Mouse (Mus musculus): ENCODE results near the gene Ino80d.

Gene Ino80d

DNA sequence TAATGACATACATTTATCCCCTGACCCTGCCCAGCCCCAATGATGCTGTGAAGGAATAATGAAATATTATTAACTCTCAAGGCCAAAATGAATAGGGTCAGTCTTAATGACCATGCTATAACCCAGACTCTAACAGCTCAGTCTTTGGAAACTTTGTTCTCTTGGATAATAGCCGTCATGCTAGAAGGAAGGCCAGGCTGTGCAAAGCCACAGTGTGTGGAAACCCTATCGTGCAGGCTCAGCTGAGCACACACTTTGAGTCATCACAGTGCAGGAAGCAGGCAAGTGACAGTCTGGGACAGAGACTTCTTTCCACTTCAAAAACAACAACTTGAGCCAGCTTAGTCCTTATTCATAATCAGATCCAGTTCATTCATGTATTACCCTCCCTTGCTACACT, 126.9 kb downstream of the Ino80d start:
- DNase-seq, result no peak

DNA sequence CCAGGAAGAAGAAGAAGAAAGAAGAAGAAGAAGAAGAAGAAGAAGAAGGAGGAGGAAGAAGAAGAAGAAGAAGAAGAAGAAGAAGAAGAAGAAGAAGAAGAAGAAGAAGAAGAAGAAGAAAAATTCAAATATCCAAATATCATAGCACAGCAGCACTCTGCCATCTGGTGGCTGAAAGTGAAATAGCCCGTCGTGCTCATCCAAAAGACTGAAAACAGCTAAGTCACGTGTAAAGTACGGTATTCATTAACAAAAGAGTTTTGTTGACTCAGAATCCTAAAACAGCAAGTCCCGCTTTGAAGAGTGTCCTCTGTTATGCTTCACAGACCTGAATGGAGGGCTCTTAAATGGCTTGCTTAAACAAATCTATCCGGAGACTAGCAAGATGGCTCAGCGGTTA, 128.2 kb downstream of the Ino80d start:
- DNase-seq, result peak; percentile 59 to 62

- peak; percentile 62 to 66 for DNase-seq
Observed at GRCm38 (mm10) chr1:62984566-62984965, 129.9 kb downstream of the Ino80d start.

DNA sequence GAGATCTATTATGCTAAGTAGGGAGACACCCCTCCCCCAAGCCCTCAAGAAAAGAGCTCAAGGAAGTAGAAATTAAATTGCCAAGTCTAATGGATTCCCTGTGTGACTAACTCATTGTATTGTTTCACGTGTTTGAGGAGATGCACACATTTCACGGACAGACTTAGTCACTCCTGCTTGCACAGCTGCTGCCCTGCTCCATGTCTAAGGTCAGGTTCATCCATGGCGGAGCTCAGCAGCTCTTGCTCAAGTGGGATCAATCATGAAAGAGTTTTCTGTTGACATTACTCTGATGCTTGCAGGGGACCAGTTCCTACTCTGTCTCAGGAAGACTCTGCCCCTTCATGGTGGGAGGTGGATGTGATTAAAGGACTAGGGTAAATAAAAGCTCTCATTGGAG, 137.7 kb downstream of the Ino80d start:
- no peak for DNase-seq

DNA sequence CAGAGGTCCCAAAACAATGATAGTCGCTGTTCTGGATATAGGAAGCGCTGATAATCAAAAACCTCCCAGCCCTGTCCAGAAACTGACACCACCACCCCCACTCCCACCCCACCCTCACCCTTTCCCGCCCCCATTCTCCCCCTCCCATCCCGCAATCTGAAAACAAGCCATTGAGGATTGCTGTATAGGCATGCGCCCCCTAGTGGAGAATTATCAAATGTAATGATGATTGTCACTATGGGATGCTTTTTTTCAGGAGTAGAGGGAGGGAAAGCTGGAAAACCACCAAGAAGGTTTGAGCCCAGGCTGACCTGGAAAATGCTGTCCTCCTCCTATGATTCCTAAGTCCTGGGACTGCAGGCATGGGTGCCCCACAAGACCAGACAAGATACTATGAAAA, 147.6 kb downstream of the Ino80d start:
- DNase-seq, result peak; percentile 10 to 20

DNA sequence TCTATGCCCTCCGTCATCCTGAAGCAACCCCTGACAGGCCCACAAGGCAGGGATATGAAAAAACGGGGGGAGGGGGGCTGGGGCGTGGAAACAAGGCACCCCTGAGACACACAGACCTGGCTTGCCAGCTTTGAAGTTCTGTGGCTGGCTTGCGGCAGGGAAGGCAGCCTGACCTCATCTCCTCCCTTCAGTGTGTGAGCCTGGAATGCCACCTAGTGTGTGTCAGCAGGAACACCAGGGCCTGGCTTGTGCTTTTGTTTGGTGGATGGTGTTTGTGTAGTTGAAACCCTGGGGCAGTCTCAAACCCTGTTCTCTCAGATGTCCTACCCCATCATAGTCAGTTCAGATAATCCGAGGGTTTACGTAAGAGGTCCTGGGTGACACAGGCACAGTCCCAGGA, 150.2 kb downstream of the Ino80d start:
- DNase-seq, result peak; percentile 5 to 10

DNA sequence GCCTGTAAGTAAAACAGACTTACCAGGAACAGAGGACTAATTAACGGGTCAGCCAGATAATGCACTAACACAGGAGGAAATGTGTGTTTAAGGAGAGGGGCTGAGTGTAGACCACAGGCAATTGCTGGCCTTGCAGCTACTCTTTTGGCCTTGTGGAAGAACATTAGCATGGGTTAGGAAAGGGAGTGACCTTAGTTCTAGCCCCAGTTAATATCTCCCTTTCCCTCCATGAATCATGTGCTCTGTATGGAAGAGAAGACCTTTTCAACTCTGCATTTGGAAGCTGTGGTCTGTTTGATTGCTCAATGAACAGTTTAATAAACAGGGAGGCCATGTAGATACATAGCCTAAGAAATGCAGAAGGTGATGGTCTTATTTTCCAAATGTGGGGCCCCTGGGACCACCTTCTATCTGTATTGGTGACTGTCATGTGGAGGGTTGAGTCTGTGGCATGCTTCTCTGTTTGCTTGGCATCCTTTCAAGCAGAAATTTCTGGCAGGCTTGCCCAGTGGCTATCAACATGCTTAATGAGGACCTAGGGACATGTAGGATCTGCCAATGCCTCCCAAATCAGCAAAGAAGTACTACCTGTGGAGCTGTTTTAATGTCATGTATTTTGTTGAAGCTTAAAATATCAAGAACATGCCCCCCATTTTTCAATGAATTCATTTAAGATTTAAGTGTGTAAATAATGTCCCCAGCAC, 157.4 kb downstream of the Ino80d start:
- no peak for DNase-seq

DNA sequence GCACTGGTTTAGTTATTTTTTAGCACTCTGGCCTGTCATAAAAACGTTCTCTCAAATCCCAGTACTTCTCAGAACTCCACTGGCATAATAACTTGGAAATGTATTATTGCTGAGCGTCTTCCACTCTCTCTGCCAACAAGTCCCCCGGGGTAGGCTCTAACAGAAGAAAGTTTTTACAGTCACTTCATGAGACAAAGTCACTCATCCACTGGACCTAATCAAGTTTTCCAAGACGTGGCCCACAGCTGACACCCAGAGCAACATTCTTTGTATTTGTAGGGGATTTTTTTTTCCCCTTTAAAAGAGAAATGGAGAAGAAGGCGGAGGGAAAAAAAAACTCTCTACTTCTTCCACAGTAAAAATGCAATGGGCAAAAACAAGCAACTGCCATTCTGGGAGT, 157.9 kb downstream of the Ino80d start:
- no peak for DNase-seq

- DNase-seq, result no peak
Observed at GRCm38 (mm10) chr1:62955340-62955739, 159.1 kb downstream of the Ino80d start.

- DNase-seq, result no peak
Observed at GRCm38 (mm10) chr1:62953036-62953435, 161.4 kb downstream of the Ino80d start.

- DNase-seq, result no peak
Observed at GRCm38 (mm10) chr1:62952319-62952718, 162.1 kb downstream of the Ino80d start.

GRCm38 (mm10) chr1:62951067-62951809, 163.2 kb downstream of the Ino80d start:
- no peak for DNase-seq

DNA sequence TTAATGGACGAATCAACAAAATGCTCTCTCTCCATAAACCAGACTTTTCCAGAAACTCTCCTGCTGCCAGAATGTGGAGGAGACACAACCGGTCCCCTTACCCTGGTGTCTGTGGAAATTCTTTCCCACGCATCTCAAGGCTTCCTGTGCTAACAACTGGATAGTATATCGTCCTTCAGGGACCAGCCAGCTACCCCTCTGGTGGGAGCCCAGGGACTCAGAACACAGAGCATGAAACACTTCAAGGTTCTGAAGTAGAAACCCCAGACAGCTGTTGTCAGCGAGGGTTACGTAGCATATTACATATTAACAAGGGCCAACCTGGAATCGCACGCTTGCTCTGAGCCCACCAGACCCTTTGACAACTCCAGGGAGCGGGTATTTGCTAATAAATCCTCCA, 163.9 kb downstream of the Ino80d start:
- DNase-seq, result no peak

- no peak for DNase-seq
Observed at GRCm38 (mm10) chr1:62947807-62948206, 166.7 kb downstream of the Ino80d start.

- DNase-seq, result no peak
Observed at GRCm38 (mm10) chr1:62946987-62947386, 167.5 kb downstream of the Ino80d start.

- no peak for DNase-seq
Observed at GRCm38 (mm10) chr1:62934752-62935329, 179.6 kb downstream of the Ino80d start.

DNA sequence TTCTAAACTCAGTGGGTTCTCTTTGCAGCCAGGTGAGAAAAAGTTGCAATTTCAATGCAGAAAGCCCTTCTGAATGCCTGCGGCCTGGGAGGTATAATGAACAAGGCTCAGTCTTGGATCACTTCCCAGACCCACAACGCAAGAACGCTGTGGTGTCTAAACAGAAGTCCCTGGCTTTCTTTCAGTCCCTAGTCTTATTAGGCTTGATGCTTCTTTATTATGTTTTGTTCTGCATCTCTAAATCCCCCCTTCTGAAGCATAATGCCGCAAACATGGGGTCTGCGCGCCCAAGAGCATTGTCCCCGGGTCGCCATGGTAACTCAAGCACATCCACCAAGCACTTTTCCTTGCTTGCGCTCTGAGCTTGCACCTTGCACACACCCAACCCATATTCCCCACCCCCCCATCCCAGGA, 180.4 kb downstream of the Ino80d start:
- no peak for DNase-seq

DNA sequence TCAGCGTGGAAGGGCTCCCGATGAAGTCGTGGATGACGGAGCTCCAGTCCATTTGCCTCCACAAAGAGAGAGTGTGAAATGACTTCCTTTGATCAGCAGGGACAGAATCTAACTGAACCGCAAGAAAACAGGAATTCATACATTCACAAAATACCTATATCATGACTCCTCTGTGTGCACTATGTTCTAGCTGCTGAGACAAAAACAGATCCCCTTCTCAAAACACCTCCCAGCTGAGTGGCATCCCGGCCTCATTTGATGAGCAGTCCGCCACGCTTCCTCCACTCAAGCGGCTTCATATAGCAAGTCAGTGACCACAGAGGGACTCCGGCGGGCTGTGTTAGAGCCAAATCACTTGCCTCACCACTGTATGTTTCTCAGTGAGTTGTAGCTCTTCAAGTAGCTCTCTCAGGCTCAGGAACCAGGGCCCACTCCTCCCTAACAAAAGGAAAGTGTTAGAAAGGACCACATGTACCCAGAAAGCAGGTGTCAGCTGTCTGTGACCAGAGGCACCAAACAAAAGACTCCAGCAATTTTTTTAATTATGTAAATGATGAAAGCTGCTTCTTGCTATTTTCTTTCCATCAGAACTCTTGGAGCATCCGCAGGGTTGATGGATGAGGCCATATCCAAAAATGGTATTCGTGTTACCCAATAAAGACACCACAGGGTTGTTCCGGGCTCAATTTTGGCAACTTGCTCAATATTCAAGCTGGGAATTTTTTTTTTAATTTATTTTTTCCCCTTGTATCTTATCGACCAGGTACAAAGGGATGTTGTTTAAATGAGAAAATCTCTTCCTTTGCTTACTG, 181.0 kb downstream of the Ino80d start:
- no peak for DNase-seq

DNA sequence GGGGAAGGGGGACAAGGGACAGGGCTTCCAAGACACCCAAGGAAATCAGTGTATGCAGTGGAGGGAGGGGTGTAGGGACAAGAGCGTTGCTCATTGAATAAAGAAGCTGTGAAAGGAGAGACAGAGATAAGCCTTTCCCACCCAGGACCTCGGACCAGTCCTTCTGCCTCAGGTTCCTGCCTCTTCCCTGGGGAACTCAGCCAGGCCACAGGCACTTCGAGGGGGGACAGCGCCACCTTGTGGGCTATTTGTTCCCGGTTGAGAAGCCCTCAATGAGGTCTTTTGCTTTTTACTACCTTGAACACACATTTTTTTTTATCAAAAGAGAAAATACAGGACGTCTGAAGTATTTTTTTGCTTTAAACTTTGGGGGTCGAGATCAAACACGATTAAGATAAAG, 185.0 kb downstream of the Ino80d start:
- peak; percentile 69 to 70 for DNase-seq

DNA sequence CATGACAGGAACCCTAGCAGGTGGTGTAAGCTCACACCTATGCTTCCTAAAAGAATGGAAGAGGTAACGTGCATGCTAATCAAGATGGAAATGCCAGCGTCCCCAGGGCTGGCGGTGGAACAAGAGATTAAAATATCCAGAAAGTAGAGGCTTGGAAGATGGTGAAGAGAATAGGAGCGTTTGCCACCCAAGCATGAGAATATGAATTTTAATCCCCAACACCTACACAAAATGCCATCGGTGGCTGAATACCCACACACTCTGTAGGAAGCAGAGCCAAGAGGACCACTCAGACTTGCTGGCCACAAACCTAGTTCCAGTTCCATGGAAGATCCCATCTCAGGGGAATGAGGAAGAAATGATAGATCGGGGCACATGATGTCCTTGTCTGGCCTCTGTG, 195.2 kb downstream of the Ino80d start:
- DNase-seq, result no peak

DNA sequence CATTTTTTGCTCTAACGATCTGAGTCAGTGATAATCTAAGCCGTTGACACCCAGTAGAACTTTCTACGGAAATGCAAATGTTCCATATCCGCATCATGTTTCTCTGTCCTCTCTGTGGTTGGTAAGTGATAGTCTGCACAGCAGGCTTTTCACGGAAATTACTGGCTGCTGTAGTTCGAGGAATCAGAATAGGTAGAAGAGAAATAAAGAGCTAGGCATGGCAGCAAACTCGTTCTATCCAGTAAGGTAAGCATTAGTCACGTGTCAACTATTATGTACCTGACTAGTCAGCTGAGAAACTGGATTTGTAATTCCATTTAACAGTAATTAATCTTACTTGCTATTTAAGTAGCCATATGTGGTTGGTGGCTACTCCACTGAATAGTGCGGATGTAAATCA, 197.9 kb downstream of the Ino80d start:
- no peak for DNase-seq

- DNase-seq, result no peak
Observed at GRCm38 (mm10) chr1:62914495-62914894, 200.0 kb downstream of the Ino80d start.

GRCm38 (mm10) chr1:62911426-62911825, 203.0 kb downstream of the Ino80d start:
- DNase-seq, result no peak

Data from B cell, adult 2 months (primary cell).